Mouse (Mus musculus) limb, embryonic 12.5 days (tissue): ENCODE data around the gene Dpf1. TPM values are rescaled to one million over a fixed set of nuclear protein-coding genes. Genes with fewer than 3 reads are reported as not detected.

Source experiments
- ATAC-seq: fragments of 200-750 bp; cut with Nextera tagmentation; 2 replicates; pipeline ENCODE4 v1.8.0; 2017; ENCODE audit warnings: low read depth, moderate TSS enrichment; ENCODE audit not compliant: insufficient number of reproducible peaks, insufficient read depth, low FRiP score, low TSS enrichment
- H3K27ac ChIP-seq: fragments of 300-500 bp; sonication (generic); 2 replicates; pipeline ENCODE4 v1.5.1; 2016; ENCODE audit warnings: mild to moderate bottlenecking, moderate library complexity
- H3K27me3 ChIP-seq: fragments of 300-500 bp; sonication (generic); 2 replicates; pipeline ENCODE4 v1.6.1; 2016; ENCODE audit warnings: mild to moderate bottlenecking, moderate library complexity
- H3K36me3 ChIP-seq: fragments of 300-500 bp; sonication (generic); 2 replicates; pipeline ENCODE4 v1.6.1; 2016; ENCODE audit warnings: mild to moderate bottlenecking, moderate library complexity
- H3K4me1 ChIP-seq: fragments of 300-500 bp; sonication (generic); replicated peaks from 2 replicates; pipeline ENCODE4 v1.6.1; 2016
- H3K4me2 ChIP-seq: fragments of 300-500 bp; sonication (generic); 2 replicates; pipeline ENCODE4 v1.6.1; 2016; ENCODE audit warnings: mild to moderate bottlenecking, moderate library complexity
- H3K4me3 ChIP-seq: fragments of 300-500 bp; sonication (generic); replicated peaks from 2 replicates; pipeline ENCODE4 v1.5.1; 2016; ENCODE audit warnings: mild to moderate bottlenecking
- H3K9ac ChIP-seq: fragments of 300-500 bp; sonication (generic); replicated peaks from 2 replicates; pipeline ENCODE4 v1.6.1; 2016; ENCODE audit warnings: mild to moderate bottlenecking, moderate library complexity
- H3K9me3 ChIP-seq: fragments of 300-500 bp; sonication (generic); 2 replicates; pipeline ENCODE4 v1.6.1; 2016; ENCODE audit warnings: mild to moderate bottlenecking, moderate library complexity
- WGBS: fragments of 180-500 bp; shearing (Covaris S2); methylation state at CpG from one replicate; pipeline ENCODE4 v1.1.7; 2016; 5-methylcytosine and 5-hydroxymethylcytosine counted together
- polyA plus RNA-seq: library from polyadenylated mRNA; unstranded; fragments of >200 nt; fragmentation: Nextera tagmentation; extraction: Ambion mirVana; gene quantifications from 2 replicates; pipeline ENCODE4 v1.2.1, GENCODE M21; 2016

Gene Dpf1
- polyA plus RNA-seq, 1 experiment from 2014 or later, result 23.7 TPM

DNA sequence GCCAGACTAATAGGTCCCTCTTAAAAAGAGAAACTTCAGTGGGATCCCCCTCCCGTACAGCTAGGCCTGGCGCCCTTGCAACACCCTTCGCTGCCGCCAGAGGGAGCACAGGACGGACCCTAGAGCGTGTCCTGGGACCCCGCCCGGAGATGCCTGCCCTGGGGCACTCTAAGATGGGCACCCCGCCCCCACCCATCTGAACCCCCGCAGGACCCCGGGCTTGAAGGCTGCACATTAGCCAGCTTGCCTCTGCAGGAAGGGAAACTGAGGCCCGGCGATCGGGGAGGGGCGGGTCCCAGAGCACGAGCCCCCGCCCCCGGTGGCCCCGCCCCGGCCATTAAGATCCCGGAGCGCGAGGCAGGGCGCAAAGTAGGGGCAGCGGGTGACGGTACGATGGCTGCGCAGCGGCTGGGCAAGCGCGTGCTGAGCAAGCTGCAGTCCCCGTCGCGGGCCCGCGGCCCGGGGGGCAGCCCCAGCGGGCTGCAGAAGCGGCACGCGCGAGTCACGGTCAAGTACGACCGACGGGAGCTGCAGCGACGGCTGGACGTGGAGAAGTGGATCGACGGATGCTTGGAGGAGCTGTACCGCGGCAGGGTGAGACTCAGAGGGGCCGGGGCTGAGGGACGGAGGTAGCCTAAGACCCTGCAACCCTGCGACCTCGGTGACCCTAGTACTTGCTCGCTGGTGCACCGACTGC lies 14.7 kb upstream of the Dpf1 start, which contains the start of gene Ppp1r14a:
TSS of gene Ppp1r14a (plus strand) at position 367 of the 697 bp plus-strand sequence.
- peak; percentile 63; the same call in 1 of the 2 replicates for ATAC-seq
- H3K9me3 ChIP-seq, result no peaks in the 10 kb centered on the region
- H3K4me3 ChIP-seq, result peak within 1 kb of the TSS; percentile 58
- H3K9ac ChIP-seq, result peak within 1 kb of the TSS; percentile 66
- H3K4me1 ChIP-seq, result peaks cover 42% of the 10 kb centered on the region
- H3K36me3 ChIP-seq, result no peaks in the 10 kb centered on the region
- H3K4me2 ChIP-seq, result peak within 1 kb of the TSS; percentile 86
- no peak within 1 kb of the TSS for H3K27ac ChIP-seq
- WGBS, result under 1% methylated on average over 59 of the region's 59 CpGs
- peaks cover 31% of the 10 kb centered on the region; the same call in 1 of the 2 replicates for H3K27me3 ChIP-seq

DNA sequence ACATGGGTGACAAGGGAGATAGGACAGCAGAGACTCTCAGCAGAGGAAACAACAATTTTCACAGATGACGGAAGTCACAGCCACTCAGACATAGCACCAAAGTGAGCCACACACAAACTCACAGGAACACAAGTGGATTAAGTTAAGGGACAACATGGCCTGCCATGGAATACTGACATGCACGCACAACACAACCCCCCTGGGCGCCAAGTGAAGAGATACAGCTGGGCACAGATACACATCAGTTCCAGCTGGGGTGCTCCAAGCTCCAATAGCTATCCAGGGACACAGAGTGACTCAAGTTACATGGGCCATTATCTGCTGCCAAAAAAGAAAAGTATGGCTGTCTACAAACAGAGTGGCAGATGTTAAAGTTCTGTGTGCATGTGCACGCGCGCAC lies 13.9 kb upstream of the Dpf1 start:
- H3K36me3 ChIP-seq, result no peaks in the 10 kb centered on the region
- no peak for ATAC-seq
- H3K9ac ChIP-seq, result peak overlapping the region; percentile 66; the same call in 1 of the 2 replicates
- peak overlapping the region; percentile 86 for H3K4me2 ChIP-seq
- peaks cover 42% of the 10 kb centered on the region for H3K4me1 ChIP-seq
- peaks cover 27% of the 10 kb centered on the region; the same call in 1 of the 2 replicates for H3K27me3 ChIP-seq
- no peak overlapping the region for H3K27ac ChIP-seq
- peak overlapping the region; percentile 58; the same call in 1 of the 2 replicates for H3K4me3 ChIP-seq
- H3K9me3 ChIP-seq, result no peaks in the 10 kb centered on the region
- WGBS, result 75% methylated on average over 6 of the region's 6 CpGs

DNA sequence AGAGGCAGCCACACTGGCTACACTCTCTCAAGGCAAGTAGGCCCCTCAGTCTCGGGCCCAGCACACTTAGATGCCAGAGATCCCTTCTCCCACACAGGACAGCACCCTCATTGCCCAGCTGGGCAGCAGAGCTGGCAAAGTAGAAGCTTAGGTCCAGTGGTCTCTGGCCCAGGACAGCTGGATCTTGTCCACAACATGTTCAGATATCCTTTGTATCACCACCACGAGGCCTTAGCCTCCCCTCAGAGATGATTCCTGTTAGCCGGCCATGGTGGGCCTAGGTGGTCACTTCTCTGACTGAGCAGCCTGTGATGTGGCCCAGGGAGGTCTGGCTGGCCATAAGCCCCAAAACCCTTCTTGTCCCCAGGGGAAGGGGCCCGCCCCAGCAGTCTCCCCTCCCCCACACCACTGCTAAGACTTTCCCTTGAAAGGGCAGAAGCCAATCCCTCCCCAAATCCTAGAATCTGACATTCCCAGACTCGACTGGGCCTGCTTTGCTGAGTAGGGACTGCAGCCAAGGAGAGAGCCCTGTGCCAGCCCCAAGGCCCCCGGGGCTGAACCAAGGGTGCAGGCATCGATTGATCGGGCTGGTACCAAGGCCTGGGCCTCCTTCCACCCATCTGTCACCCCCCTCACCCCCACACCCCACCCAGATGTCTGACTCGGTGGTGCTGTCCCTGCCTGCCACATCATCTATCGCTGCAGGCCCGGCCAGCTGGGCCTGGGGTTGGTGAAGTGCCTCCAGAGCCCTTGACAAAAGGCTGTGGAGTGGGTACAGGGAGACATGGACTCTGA lies 12.9 kb upstream of the Dpf1 start:
- Histone ChIP-seq H3K9me3 (no peaks in the 10 kb centered on the region), H3K4me3 (no peak overlapping the region), H3K9ac (peak overlapping the region; percentile 37; the same call in 1 of the 2 replicates), H3K4me2 (0 out of 2 replicates have a peak overlapping the region, but pooled peaks have one; percentile 4), H3K27ac (peak overlapping the region; percentile 59), H3K4me1 (peaks cover 42% of the 10 kb centered on the region), H3K36me3 (no peaks in the 10 kb centered on the region), H3K27me3 (peaks cover 30% of the 10 kb centered on the region)
- no peak for ATAC-seq
- 24% methylated on average over 11 of the region's 11 CpGs for WGBS

DNA sequence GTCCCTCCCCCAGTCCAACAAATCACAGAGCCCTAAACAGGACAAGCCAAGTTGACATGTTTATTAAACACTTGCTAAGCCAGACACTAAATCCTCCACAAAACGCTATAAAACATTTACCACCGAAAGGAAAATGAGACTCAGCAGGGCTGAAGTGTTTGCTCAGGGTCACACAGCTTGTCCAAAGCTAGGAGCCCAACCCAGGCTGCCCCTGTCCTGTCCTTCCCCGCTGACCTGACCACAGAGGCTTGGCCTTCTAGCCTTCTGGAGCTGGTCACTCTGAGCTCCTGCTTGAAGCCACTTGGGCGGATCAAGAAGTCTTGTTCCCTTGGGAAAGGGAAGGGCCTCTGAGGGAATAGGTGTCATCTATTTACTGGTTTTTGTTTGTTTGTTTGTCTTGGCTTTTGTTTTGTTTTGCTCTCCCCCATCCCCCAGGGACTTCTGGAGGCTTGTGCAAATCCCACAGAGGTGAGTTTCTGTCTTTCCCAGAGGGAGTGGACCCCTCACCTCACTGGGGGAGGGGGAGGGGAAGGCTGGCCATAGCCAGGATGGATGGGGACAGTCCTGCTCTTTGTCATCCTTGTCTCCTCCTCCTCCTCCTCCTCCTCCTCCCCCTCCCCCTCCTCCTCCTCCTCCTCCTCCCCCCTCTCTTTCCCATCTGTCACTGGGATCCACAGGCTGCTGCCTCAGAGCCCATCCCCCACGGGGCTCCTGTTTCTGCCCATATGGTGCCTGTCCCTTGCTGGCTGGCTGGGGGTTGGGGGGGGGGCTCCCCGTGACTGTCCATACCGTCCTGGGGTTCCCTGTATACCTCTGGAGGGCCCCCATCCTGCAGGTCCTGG lies 11.9 kb upstream of the Dpf1 start:
- Histone ChIP-seq H3K27me3 (peaks cover 32% of the 10 kb centered on the region), H3K9me3 (no peaks in the 10 kb centered on the region), H3K4me1 (peaks cover 42% of the 10 kb centered on the region), H3K27ac (peak overlapping the region; percentile 59), H3K4me2 (peak overlapping the region; percentile 26), H3K36me3 (no peaks in the 10 kb centered on the region), H3K9ac (0 out of 2 replicates have a peak overlapping the region, but pooled peaks have one; percentile 27), H3K4me3 (no peak overlapping the region)
- WGBS, result 6% methylated on average over 7 of the region's 7 CpGs
- no peak for ATAC-seq

DNA sequence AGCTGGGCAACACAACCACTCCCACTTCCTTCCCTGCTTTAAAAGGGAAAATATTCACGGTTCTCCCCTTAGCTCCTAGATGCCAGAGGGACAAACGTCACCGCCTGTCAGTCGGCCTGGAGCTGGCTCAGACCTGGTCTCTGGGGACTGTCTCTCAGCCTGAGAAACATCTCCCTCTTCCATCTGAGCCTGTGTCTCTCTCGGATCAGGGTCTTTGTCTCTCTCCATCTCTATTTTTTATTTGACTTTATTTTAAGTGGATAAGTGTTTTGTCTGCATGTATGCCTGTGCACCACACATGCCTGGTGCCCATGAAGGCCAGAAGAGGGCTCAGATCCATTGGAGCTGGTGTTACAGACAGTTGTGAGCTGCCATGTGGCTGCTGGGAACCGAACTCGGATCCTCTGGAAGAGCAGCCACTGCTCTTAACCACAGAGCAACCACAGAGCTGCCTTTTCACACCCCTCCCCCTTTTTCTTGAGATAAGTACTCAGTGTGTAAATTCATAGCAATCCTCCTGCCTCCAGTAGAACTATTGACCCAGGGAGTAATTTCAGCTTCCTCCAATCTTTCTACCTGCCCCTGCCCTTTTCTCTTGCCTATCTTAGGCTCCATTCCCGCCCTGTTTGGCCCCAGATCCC lies 11.2 kb upstream of the Dpf1 start:
- peak overlapping the region; percentile 26 for H3K4me2 ChIP-seq
- no peaks in the 10 kb centered on the region for H3K36me3 ChIP-seq
- WGBS, result 26% methylated on average over 8 of the region's 8 CpGs
- peaks cover 42% of the 10 kb centered on the region for H3K4me1 ChIP-seq
- H3K4me3 ChIP-seq, result no peak overlapping the region
- peak overlapping the region; percentile 37; the same call in 1 of the 2 replicates for H3K9ac ChIP-seq
- peak overlapping the region; percentile 59 for H3K27ac ChIP-seq
- ATAC-seq, result no peak
- H3K27me3 ChIP-seq, result peaks cover 27% of the 10 kb centered on the region
- H3K9me3 ChIP-seq, result no peaks in the 10 kb centered on the region

DNA sequence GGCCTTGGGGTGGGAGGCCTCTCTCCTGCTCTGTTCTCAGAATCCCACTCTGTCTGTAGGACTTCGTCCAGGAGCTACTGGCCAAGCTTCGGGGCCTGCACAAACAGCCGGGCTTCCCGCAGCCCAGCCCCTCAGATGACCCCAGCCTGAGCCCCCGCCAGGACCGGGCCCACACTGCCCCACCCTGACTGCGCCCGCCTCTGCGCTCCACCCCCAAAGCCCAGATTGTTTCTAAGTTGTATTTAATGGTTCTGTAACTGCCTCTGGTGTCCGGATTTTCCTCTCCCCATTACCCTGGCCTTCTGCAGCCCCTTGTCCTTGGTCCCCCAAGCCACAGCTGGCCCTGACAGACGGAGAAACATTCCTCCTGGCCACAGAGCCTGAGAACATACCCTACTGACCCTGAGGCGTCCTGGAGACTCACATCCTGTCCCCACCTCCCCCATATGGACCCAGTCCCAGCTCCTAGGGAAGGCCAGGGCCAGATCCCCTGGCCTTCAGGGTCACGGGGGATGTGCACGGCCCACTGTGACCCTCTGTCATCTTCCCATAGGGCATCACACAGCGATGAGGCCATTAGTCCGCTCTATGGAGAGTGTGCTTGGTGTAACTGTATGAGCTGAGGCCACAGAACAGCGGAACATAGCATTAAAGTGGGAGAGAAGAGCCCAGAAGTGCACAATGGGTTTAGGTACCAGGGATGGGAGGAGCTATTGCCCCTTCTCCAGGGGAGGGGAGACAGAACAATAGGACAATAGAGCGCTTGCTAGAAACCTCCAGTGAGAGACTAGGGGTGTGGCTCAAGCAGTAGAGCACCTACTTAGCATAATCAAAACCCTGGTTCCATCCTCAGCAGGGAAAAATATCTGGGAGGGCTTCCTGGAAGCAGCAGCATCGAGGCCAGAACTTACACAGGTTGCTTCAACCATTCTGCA lies 10.4 kb upstream of the Dpf1 start:
- peak overlapping the region; percentile 59; the same call in 1 of the 2 replicates for H3K27ac ChIP-seq
- peaks cover 19% of the 10 kb centered on the region for H3K27me3 ChIP-seq
- no peak overlapping the region for H3K4me3 ChIP-seq
- 27% methylated on average over 19 of the region's 19 CpGs for WGBS
- no peak overlapping the region for H3K4me2 ChIP-seq
- H3K4me1 ChIP-seq, result peaks cover 42% of the 10 kb centered on the region
- H3K36me3 ChIP-seq, result no peaks in the 10 kb centered on the region
- H3K9ac ChIP-seq, result peak overlapping the region; percentile 37; the same call in 1 of the 2 replicates
- no peaks in the 10 kb centered on the region for H3K9me3 ChIP-seq
- ATAC-seq, result no peak

DNA sequence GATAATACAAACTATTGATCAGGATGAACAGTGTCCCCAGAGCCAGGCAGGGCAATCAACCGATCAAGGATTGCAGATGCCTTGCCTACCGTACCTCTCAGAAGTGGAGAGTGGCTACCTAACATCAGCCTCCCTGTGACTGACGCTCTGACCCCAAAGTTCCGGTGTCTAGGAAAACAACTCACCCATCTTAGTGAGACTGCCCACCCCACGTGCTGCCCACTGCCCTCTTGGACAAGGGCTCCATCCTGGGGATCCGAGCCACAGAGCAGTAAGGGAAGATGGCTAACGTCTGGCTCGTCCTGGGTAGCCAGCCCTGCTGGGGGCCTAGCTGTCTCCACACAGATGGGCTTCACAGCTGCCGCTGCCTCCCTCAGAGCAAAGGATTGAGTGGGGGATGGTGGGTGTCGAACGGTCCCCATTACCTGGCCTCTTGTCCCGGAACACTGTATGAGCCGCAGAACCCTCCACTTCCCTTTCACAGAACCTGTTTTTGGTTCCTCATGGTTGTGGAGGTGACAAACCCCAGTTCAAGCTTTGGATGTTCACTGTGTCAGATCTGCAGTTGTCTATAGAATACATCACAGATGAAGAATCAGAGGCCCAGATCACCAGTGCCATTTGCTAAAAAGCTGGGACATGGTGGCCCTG lies 9.5 kb upstream of the Dpf1 start:
- no peak overlapping the region for H3K27ac ChIP-seq
- no peaks in the 10 kb centered on the region for H3K9me3 ChIP-seq
- no peak overlapping the region for H3K4me3 ChIP-seq
- no peak overlapping the region for H3K9ac ChIP-seq
- H3K4me1 ChIP-seq, result peaks cover 40% of the 10 kb centered on the region
- H3K36me3 ChIP-seq, result no peaks in the 10 kb centered on the region
- peaks cover 17% of the 10 kb centered on the region for H3K27me3 ChIP-seq
- no peak overlapping the region for H3K4me2 ChIP-seq
- no peak for ATAC-seq
- 72% methylated on average over 13 of the region's 13 CpGs for WGBS

DNA sequence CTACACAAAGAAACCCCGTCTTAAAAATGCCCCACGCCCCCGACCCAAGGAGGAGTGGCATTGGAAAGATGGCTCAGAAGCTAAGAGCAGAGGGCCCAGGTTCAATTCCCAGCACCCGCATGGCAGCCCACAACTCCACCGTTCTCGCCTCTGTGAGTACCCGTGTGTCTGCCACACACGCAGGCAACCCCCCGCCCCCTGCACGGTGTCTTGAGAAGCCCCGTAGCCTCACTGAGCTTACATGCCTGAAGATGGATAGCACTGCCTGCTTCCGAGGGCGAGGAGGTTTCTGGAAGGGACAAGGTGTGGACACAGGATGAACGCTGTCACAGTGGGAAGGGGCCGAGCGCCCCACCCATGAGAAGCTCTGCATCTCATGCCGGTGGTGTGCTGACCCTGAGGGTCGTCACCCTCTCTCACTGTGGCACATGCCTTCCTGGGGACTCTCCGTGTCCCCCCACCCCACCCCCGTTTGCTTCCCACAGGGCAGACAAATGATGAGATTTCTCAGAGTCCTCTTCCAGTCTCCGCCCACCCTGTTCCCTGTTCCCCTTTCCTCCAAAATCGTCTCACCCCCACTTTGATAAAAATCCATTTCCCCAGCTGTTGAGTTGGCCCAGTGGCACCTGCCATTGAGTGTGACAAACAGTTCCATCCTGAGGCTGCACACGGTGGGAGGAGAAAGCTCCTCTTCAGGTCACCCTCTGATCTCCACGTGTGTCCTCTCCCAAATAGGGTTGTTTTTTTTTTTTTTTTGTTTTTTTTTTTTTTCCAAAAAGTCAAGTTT lies 7.7 kb upstream of the Dpf1 start:
- no peak overlapping the region for H3K4me3 ChIP-seq
- H3K9ac ChIP-seq, result no peak overlapping the region
- H3K27me3 ChIP-seq, result peaks cover 8% of the 10 kb centered on the region
- 79% methylated on average over 24 of the region's 24 CpGs for WGBS
- H3K4me2 ChIP-seq, result no peak overlapping the region
- H3K4me1 ChIP-seq, result peaks cover 28% of the 10 kb centered on the region
- H3K9me3 ChIP-seq, result no peaks in the 10 kb centered on the region
- no peak for ATAC-seq
- H3K27ac ChIP-seq, result no peak overlapping the region
- H3K36me3 ChIP-seq, result no peaks in the 10 kb centered on the region

DNA sequence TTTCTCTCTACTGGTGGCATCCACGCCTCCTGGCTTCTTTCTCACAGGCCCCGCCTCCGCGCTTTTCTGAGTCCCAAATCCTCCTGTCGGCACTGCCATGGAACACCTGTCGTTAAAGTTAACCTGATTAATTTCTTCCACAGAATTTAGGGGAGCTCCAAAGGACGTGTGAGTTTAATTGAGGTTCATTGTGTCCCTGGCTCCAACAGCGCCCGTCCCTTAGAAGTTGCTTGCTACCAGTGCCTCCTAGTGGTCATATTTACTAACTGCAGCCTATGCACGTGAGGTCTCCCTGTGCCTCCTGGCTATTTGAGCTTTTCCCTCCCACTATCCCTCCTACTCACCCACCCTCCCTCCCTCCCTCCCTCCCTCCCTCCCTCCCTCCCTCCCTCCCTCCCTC lies 6.8 kb upstream of the Dpf1 start:
- peaks cover 20% of the 10 kb centered on the region for H3K4me1 ChIP-seq
- H3K27ac ChIP-seq, result no peak overlapping the region
- H3K4me2 ChIP-seq, result no peak overlapping the region
- peaks cover 5% of the 10 kb centered on the region; the same call in 1 of the 2 replicates for H3K27me3 ChIP-seq
- no peak overlapping the region for H3K4me3 ChIP-seq
- H3K36me3 ChIP-seq, result no peaks in the 10 kb centered on the region
- no peak overlapping the region for H3K9ac ChIP-seq
- no peaks in the 10 kb centered on the region for H3K9me3 ChIP-seq
- no peak for ATAC-seq
- WGBS, result 10% methylated on average over 10 of the region's 10 CpGs
